Mouse (Mus musculus) kidney, postnatal 14 days (tissue): ENCODE results near the gene Cpne9.

Source experiments
- DNase-seq: peaks from one replicate; pipeline ENCODE4 v3.0.0; 2022; ENCODE audit warnings: mixed read lengths

Cpne9 gene

DNA sequence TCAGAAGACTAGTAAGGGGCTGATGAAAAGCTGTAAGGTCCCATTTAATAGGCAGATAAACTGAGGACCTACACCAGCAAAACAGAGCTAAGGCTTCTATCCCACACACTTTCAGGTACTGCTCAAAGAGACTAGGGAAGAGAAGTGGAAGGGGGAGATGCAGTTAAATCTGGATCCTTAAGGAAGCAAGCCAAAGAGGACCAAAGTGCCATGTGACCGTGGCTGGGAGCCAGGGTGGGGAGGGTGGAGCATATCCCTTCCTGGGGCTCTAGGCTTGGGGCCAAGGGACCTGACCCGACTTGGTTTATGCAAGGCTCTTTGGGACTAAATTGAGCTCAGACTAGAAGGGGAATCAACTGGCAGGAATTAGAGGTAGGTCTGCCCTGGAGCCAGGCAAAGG is 62.2 kb downstream of the Cpne9 start:
- peak; percentile 93 for DNase-seq

DNA sequence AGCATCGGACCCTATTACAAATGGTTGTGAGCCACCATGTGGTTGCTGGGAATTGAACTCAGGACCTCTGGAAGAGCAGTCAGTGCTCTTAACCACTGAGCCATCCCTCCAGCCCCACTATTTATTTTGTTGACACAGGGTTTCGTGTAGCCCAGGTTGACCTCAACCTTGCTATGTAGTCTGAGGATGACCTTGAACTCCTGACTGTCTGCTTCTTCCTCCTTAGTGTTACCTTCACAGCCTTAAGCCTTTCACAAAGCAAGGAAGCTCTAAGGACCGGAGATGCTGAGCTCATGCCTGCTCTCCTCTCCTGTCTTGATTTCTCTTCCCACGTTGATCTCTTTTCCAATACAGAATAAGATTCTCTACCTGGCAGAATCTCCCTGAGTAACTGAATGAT is 64.8 kb downstream of the Cpne9 start:
- no peak for DNase-seq

DNA sequence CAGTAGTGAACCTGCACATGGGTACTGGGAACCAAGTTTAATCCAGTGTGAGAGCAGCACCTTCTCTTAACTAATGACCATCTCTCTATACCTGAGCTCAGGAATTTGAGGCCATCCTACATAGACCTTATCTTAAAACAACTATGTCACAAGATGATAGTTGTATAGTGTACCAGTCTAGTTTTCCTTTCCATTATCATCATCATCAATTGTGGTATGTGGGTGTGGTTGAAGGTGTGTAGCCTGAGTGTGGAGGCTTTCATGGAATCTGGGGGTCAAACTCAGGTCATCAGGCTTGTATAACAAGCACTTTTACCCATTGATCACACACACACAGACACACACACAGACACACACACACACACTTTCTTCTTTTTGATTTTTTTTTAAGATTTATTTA is 68.4 kb downstream of the Cpne9 start:
- no peak for DNase-seq

DNA sequence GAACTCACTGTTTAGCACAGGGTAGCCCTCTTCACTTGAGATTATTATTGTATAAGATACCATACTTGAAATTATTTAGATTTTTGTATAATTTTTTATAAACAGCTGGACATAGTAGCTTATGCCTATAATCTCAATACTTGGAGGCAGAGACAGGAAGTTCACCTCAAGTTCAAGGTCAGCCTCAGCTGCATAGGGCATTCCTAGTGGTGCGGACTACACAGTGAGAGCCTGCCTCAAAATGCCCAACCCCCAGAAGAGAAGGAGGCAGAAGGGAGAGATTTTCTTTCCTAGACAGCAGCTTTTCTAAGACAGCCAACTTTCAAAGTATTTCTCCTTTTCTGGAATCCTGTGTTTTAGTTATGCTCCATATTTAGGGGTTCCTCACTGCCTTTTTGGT is 69.1 kb downstream of the Cpne9 start:
- DNase-seq: no peak

DNA sequence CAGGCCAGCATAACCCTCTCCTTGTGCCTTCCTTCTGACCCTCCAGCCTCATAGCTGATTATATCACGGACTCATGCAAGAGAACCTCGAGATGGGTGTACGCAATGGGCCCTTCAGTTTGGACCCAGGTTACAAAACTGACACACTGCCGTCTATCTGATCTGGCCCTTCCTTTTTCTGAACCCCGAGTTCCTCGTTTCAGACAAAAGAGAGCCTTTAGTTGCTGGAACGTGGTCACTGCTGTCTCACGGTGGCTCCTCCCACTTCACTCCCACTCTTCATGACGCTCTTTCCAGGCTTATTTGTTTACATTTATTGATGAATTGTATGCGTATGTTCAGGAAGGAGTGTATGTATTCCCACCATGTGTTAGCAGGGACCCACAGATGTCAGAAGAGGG is 69.5 kb downstream of the Cpne9 start:
- no peak for DNase-seq

DNA sequence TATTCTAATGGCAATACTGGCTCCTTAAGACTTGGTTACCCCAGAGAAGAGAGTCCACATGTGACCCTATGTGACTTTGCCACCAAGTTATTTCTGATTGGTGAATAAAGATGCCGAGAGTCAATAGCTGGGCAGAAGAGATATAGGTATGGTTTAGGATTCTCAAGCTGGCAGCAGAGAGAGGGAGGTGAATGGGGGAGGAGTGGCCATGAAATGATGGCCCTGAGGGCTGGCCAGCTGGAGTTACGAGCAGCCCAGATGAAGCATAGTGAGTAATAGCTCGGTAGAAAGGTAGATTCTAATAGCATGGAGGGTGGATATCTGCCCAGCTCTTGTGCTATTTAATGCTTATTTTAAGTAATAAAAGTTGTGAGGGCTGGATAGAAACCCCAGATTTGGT is 70.7 kb downstream of the Cpne9 start:
- no peak for DNase-seq

DNA sequence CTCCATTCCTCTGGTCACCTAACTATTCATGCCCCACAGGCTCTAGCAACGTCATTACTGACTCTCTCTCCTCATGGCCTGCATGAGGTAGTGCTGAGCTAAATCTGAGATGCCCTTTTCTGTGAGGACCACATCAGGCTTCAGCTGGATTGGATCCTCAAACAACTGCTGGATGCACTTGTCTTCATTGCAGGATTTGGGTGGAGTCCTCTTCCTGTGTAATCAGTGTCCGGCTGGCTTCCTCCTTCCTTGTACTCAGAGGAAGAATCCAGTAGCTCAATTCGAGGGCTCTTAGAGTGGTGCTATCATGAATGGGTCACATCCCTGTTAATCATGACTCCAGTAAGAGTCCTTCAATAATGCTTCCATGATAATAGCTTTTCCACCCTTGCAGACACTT is 71.6 kb downstream of the Cpne9 start:
- DNase-seq: no peak
